Mouse (Mus musculus) limb, embryonic 14.5 days (tissue): Measurements from ENCODE around the gene Slc30a2. TPM values are rescaled to one million over a fixed set of nuclear protein-coding genes. Genes with fewer than 3 reads are reported as not detected.

Experiments
- ATAC-seq: fragments of 200-750 bp; cut with Nextera tagmentation; 2 replicates; pipeline ENCODE4 v1.8.0; 2017; ENCODE audit warnings: low read depth, moderate number of reproducible peaks, moderate TSS enrichment; ENCODE audit not compliant: low FRiP score
- DNase-seq: peaks from one replicate; pipeline ENCODE4 v3.0.0-alpha.2; 2015; ENCODE audit warnings: low spot score
- H3K27ac ChIP-seq: fragments of 300-500 bp; sonication (generic); replicated peaks from 2 replicates; pipeline ENCODE4 v1.5.1; 2014; ENCODE audit warnings: low read depth, mild to moderate bottlenecking, low read length, moderate library complexity, mixed read lengths
- H3K27me3 ChIP-seq: fragments of 300-500 bp; sonication (generic); 2 replicates; pipeline ENCODE4 v1.6.1; 2014; ENCODE audit warnings: low read length, mixed read lengths; ENCODE audit not compliant: control insufficient read depth, insufficient read depth
- H3K36me3 ChIP-seq: fragments of 300-500 bp; sonication (generic); 2 replicates; pipeline ENCODE4 v1.6.1; 2014; ENCODE audit warnings: mild to moderate bottlenecking, low read length, moderate library complexity, mixed read lengths; ENCODE audit not compliant: control insufficient read depth, insufficient read depth
- H3K4me1 ChIP-seq: fragments of 300-500 bp; sonication (generic); 2 replicates; pipeline ENCODE4 v1.6.1; 2014; ENCODE audit warnings: antibody characterized with exemption, low read length, mixed read lengths; ENCODE audit not compliant: control insufficient read depth, insufficient read depth
- H3K4me2 ChIP-seq: fragments of 300-500 bp; sonication (generic); replicated peaks from 2 replicates; pipeline ENCODE4 v1.6.1; 2014; ENCODE audit warnings: low read depth, mild to moderate bottlenecking, low read length, moderate library complexity; ENCODE audit not compliant: severe bottlenecking
- H3K4me3 ChIP-seq: fragments of 300-500 bp; sonication (generic); replicated peaks from 2 replicates; pipeline ENCODE4 v1.5.1; 2014; ENCODE audit warnings: low read length
- H3K9ac ChIP-seq: fragments of 300-500 bp; sonication (generic); 2 replicates; pipeline ENCODE4 v1.6.1; 2014; ENCODE audit warnings: mild to moderate bottlenecking, low read depth, low read length, moderate library complexity; ENCODE audit not compliant: severe bottlenecking
- H3K9me3 ChIP-seq: fragments of 300-500 bp; sonication (generic); 2 replicates; pipeline ENCODE4 v1.6.1; 2016; ENCODE audit warnings: low read length; ENCODE audit not compliant: control insufficient read depth
- POLR2A ChIP-seq: fragments of 200-500 bp; IDR thresholded peaks from 2 replicates; pipeline ENCODE4 v1.8.0; 2012; ENCODE audit warnings: inconsistent platforms, mild to moderate bottlenecking, moderate library complexity, borderline replicate concordance; ENCODE audit not compliant: insufficient read depth, insufficient read length; ENCODE audit errors: extremely low read depth
- WGBS: fragments of 180-500 bp; shearing (Covaris S2); extraction: QIAGEN DNeasy Blood & Tissue Kit; methylation state at CpG from one replicate; pipeline ENCODE4 v1.1.7; 2014; 5-methylcytosine and 5-hydroxymethylcytosine counted together
- polyA plus RNA-seq, 2 experiments: library from polyadenylated mRNA; depleted of rRNA in 1 of 2; stranded (reverse) in 1 of 2; unstranded in 1 of 2; fragments of >200 nt; fragmentation: Nextera tagmentation in 1 of 2; extraction: Ambion mirVana in 1 of 2; gene quantifications; 2 replicates each; pipeline versions ENCODE4 v1.2.1 to v1.2.3; 2012 to 2014

The Slc30a2 gene
- polyA plus RNA-seq, 2 experiments = 0.21 to 0.78 TPM

DNA sequence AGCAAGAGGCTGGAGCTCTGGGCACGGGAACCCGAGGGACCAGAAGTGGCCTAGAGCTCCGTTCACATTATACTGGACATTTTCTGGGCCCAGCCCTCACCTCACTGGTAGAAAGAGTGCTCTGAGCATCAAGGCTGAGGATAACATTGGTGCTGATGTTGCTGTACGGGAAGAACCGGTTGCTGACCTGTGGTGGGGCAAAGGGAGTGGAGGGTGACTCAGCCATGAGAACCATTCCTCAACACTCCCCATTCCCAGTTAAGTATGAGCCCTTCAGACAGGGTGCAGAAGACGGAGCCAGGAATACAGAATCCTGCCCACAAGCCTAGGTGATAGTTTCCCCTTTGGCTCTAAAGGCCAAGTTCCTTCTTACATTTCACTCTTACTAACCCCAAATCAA is 16.7 kb downstream of the Slc30a2 start:
- 80% methylated on average over 6 of the region's 6 CpGs for WGBS
- H3K27ac ChIP-seq = no peak overlapping the region
- no peak for TF ChIP-seq POLR2A
- no peak for DNase-seq
- H3K4me1 ChIP-seq = peaks cover 8% of the 10 kb centered on the region; the same call in 1 of the 2 replicates
- H3K9me3 ChIP-seq = no peaks in the 10 kb centered on the region
- H3K4me2 ChIP-seq = no peak overlapping the region
- no peaks in the 10 kb centered on the region for H3K36me3 ChIP-seq
- no peak for ATAC-seq
- no peak overlapping the region for H3K9ac ChIP-seq
- 0 out of 2 replicates have a peak, but pooled peaks cover 6% of the 10 kb centered on the region for H3K27me3 ChIP-seq
- H3K4me3 ChIP-seq = no peak overlapping the region

DNA sequence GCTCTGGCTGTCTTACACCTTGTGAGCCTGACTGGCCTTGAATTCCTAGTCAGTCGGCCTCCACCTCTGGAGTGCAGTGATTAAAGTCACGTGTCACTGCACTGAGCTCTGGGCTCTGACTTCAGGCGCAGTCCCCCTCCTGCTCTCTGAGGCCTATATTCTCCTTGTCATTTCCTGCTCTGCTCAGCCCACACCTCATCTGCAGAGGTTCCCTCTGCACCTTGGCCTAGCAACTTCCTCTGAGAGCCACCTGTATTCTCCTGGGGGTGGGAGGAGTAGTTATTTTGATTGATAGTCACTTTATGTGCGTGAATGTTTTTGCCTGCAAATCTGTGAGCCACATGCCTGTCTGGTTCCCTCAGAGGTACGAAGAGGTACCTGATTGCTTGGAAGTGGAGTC is 18.2 kb downstream of the Slc30a2 start:
- Histone ChIP-seq H3K9ac (no peak overlapping the region), H3K4me2 (no peak overlapping the region), H3K9me3 (no peaks in the 10 kb centered on the region), H3K27me3 (0 out of 2 replicates have a peak, but pooled peaks cover 6% of the 10 kb centered on the region), H3K4me3 (no peak overlapping the region), H3K36me3 (no peaks in the 10 kb centered on the region), H3K27ac (no peak overlapping the region), H3K4me1 (peaks cover 2% of the 10 kb centered on the region; the same call in 1 of the 2 replicates)
- no peak for TF ChIP-seq POLR2A
- DNase-seq (no peak), ATAC-seq (peak; percentile 53; the same call in 1 of the 2 replicates)
- WGBS = 12% methylated on average over 5 of the region's 5 CpGs

DNA sequence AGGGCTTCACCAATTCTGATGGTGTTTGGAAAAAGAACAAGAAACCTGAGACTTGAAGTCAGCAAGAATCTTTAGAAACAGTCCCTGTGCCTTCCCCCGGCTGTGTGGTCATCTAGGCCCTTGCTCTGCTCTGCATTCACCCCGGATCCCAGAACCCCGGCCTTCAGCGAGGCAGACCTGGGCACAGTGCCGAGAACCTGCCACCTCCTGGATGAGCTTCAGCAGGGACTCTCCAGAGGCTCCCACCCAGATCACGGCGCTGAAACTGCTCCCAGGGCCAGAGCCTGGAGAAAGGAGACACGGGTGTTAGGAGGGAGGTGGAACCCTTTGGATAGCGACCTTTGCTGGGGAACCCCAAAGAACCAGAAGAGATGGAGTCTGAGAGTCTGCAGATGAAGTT is 19.1 kb downstream of the Slc30a2 start:
- WGBS = 71% methylated on average over 9 of the region's 9 CpGs

DNA sequence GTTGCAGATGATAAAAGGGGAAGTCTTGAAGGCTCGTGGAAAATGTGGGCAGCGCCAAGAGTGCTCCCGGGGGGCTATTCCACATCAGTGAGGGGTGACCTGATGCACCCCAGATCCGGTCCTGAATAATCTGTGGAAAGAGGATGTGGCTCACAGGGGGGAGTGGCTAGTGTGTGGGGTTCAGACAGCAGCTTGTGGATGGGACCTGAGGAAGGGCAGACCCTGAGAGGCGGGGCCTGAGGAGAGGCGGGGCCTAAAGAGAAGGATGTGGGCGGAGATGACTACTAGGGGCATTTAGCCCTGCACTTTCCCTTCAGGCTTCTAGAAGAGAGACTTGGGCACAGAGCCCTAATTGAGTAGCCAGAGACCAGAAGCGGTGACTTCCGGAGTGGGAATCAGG is 19.6 kb downstream of the Slc30a2 start:
- no peak for TF ChIP-seq POLR2A
- no peak overlapping the region for H3K4me3 ChIP-seq
- no peaks in the 10 kb centered on the region for H3K9me3 ChIP-seq
- H3K4me1 ChIP-seq = no peaks in the 10 kb centered on the region
- DNase-seq (no peak), ATAC-seq (no peak)
- no peak overlapping the region for H3K27ac ChIP-seq
- H3K27me3 ChIP-seq = 0 out of 2 replicates have a peak, but pooled peaks cover under 1% of the 10 kb centered on the region
- no peaks in the 10 kb centered on the region for H3K36me3 ChIP-seq
- WGBS = 24% methylated on average over 9 of the region's 9 CpGs
- H3K9ac ChIP-seq = no peak overlapping the region
- H3K4me2 ChIP-seq = no peak overlapping the region

More for the DNA sequence above, 19.1 kb downstream of the Slc30a2 start:
- Histone ChIP-seq H3K9me3 (no peaks in the 10 kb centered on the region), H3K27me3 (0 out of 2 replicates have a peak, but pooled peaks cover 5% of the 10 kb centered on the region), H3K9ac (no peak overlapping the region), H3K4me3 (no peak overlapping the region), H3K27ac (no peak overlapping the region), H3K36me3 (no peaks in the 10 kb centered on the region), H3K4me2 (no peak overlapping the region), H3K4me1 (no peaks in the 10 kb centered on the region; the same call in 1 of the 2 replicates)
- DNase-seq (no peak), ATAC-seq (no peak)
- no peak for TF ChIP-seq POLR2A

DNA sequence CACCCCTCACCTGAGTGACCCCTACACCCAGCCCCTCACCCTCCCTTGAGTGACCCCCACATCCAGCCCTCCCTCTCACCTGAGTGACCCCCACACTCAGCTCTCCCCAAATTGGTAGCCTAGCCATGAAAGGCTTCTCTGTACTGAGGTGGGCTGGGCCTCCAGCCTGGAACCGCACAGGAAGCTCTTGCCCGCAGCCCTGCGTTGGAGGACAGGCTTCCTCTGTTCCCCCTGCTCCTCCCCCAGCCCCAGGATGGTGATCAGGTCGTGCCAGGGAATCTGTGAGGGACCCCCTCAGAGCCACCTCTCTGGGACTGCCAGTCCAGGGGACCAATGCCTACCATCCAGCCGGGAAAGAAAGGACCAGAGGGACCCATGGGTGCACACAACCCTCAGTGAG is 22.3 kb downstream of the Slc30a2 start:
- Histone ChIP-seq H3K27me3 (peaks cover 10% of the 10 kb centered on the region; the same call in 1 of the 2 replicates), H3K27ac (peak overlapping the region; percentile 76), H3K4me2 (0 out of 2 replicates have a peak overlapping the region, but pooled peaks have one; percentile 7), H3K36me3 (no peaks in the 10 kb centered on the region), H3K4me3 (no peak overlapping the region), H3K4me1 (peaks cover 2% of the 10 kb centered on the region; the same call in 1 of the 2 replicates), H3K9ac (0 out of 2 replicates have a peak overlapping the region, but pooled peaks have one; percentile 16), H3K9me3 (no peaks in the 10 kb centered on the region)
- ATAC-seq (peak; percentile 19), DNase-seq (no peak)
- WGBS = 21% methylated on average over 5 of the region's 5 CpGs
- TF ChIP-seq POLR2A = no peak

DNA sequence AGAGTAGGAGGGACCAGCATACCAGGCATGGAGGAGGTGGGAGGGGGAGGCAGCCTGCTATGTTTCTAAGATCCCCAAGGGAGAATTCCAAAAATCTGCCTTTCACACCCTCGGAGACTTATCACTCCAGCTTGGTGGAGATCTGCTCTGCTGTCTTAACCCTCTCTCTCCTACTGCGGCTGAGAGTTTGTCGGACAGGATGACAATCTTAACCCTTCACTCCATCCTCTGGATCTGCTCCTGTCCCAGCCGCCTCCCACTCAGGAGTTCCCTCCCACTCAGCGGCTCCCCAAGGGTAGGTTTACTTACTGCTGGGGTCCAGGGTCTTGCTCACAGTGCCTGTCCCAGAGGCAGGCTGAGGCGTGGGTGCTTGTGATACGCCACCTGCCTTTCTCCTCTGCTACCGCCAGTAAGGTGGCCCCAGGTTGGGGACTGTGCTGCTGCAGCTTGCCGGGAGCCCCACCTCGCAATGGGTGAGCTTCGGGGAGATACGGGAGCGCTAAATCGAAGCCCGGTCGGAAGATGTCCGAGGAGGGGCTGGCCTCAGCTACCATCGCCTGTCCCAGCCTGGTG is 27.8 kb downstream of the Slc30a2 start:
- WGBS = 4% methylated on average over 18 of the region's 18 CpGs
- Histone ChIP-seq H3K36me3 (no peaks in the 10 kb centered on the region), H3K27me3 (peaks cover 31% of the 10 kb centered on the region), H3K9me3 (no peaks in the 10 kb centered on the region), H3K4me2 (peak overlapping the region; percentile 86), H3K4me3 (peak overlapping the region; percentile 49), H3K9ac (peak overlapping the region; percentile 48; the same call in 1 of the 2 replicates), H3K27ac (no peak overlapping the region), H3K4me1 (peaks cover 15% of the 10 kb centered on the region)
- TF ChIP-seq POLR2A = no peak
- DNase-seq (no peak), ATAC-seq (no peak)
